Mouse (Mus musculus): ENCODE results near the gene Rbbp5. TPM values are rescaled to one million over a fixed set of nuclear protein-coding genes. Genes with fewer than 3 reads are reported as not detected.
"Not testable (repeated sequence)": the region's sequence is repeated elsewhere in the genome, so short reads cannot be mapped to it uniquely, and the experiment has no call there.

The Rbbp5 gene
- polyA plus RNA-seq, 1 experiment from 2014 or later, result 61.9 TPM

DNA sequence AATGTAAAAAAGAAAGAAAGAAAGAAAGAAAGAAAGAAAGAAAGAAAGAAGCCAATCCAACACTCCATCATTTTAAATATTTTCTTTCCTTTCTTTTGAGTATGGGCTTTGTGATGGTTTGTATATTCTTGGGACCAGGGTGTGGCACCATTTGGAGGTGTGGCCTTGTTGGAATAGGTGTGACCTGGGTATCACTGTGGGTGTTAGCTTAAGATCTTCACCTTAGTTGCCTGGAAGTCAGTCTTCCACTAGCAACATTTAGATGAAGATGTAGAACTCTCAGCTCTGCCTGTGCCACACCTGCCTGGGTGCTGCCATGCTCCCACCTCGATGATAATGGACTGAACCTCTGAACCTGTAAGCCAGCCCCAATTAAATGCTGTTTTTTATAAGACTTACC is 7.1 kb upstream of the Rbbp5 start:
- H3K27ac ChIP-seq; H3K9me3 ChIP-seq; H3K4me1 ChIP-seq; H3K4me3 ChIP-seq; H3K27me3 ChIP-seq (ENCODE audit: poor library complexity, severe bottlenecking); DNase-seq (ENCODE audit: extremely low spot score, low spot score): not testable (repeated sequence)
- WGBS, result 89% methylated on average over 1 of the region's 1 CpGs
- peaks cover 15% of the 10 kb centered on the region for H3K36me3 ChIP-seq (replicated peaks)

DNA sequence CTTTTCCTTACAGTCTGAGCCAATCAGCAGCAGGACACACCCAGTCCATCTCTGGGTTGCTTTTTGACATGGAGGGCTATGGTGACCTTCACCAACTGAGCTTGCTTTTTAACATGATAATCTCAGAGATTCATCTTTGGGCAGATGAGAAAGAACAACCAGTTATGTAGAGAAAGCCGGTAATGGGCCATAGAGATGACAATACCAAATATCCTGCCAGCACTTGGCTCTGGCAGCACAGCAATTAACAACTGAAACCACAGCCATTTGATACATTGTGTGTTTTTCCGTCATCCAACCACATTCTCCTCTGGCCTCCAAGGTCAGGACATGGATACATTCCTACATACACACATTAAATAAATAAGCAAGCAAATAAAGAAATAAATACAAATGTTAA is 6.1 kb upstream of the Rbbp5 start:
- Histone ChIP-seq H3K27ac (no peak overlapping the region), H3K4me3 (no peak overlapping the region), H3K27me3 (ENCODE audit: poor library complexity, severe bottlenecking) (no peaks in the 10 kb centered on the region), H3K36me3 (replicated peaks) (peaks cover 7% of the 10 kb centered on the region), H3K4me1 (peaks cover 12% of the 10 kb centered on the region), H3K9me3 (no peaks in the 10 kb centered on the region)
- WGBS, result 90% methylated on average over 2 of the region's 2 CpGs
- no peak for DNase-seq (ENCODE audit: extremely low spot score, low spot score)

DNA sequence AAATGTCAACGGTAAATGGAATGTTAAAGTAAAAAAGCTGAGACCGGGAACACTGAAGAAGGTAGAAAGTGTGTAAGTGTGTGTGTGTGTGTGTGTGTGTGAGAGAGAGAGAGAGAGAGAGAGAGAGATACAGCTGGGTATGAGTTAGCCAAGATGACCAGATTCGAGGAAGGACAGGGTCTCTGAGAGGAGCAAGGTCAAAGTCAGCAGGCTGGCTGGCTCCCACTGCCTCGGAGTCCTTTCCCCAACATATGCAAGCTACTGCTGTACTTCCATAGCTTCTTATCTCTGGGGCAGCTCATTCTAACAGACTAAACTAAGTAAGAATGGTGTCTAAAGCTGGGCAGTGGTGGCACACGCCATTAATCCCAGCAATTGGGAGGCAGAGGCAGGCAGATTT is 5.7 kb upstream of the Rbbp5 start:
- WGBS, result 96% methylated on average over 5 of the region's 5 CpGs
- Histone ChIP-seq H3K9me3 (no peaks in the 10 kb centered on the region), H3K27ac (no peak overlapping the region), H3K4me1 (peaks cover 17% of the 10 kb centered on the region), H3K4me3 (no peak overlapping the region), H3K27me3 (ENCODE audit: poor library complexity, severe bottlenecking) (no peaks in the 10 kb centered on the region), H3K36me3 (replicated peaks) (peaks cover 4% of the 10 kb centered on the region)
- no peak for DNase-seq (ENCODE audit: extremely low spot score, low spot score)

DNA sequence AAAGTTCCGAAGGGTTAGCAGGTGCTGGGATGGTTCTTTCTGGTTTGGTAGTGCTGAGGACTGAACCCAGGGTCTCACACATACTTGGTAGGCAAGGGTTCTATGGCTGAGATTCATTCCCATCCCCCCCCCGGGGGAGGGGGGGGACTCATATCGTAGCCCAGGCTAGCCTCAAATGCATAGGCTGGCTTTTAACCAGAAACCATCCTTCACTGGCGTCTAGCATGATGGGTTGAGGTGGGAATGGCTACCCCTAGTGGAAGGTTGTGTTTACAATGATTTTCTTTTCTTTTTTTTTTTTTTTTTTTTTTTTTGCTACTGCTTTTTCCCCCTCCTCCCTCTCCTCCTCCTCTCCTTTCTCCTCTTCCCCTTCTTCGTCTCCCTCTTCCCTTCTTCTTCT is 4.6 kb upstream of the Rbbp5 start:
- H3K36me3 ChIP-seq (replicated peaks), result no peaks in the 10 kb centered on the region; the same call in 1 of the 2 replicates
- no peaks in the 10 kb centered on the region for H3K27me3 ChIP-seq (ENCODE audit: poor library complexity, severe bottlenecking)
- no peak overlapping the region for H3K4me3 ChIP-seq
- no peak for DNase-seq (ENCODE audit: extremely low spot score, low spot score)
- H3K4me1 ChIP-seq, result peaks cover 19% of the 10 kb centered on the region
- no peaks in the 10 kb centered on the region for H3K9me3 ChIP-seq
- H3K27ac ChIP-seq, result no peak overlapping the region
- WGBS, result 67% methylated on average over 5 of the region's 5 CpGs

DNA sequence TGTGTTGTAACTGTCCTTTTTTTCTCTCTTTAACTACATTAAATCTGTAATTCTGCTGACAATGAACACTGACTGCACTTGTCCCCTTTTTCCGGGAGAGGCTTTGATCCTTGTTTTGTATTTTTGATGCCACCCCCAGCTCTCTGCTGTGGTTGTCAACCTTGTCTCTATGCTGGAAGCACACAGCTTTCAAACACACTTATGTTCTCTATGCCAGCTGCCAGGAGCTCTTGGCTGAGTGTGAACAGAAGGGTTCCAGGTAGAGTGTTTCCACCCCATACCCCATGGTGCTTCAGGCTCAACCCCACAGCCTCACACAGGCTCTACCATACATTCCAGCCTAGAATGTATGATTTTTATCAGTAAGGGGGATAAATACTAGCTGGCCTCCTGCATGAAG is 2.7 kb upstream of the Rbbp5 start:
- H3K4me1 ChIP-seq, result peaks cover 32% of the 10 kb centered on the region
- H3K27ac ChIP-seq, result no peak overlapping the region
- no peaks in the 10 kb centered on the region for H3K27me3 ChIP-seq (ENCODE audit: poor library complexity, severe bottlenecking)
- no peaks in the 10 kb centered on the region for H3K36me3 ChIP-seq (replicated peaks)
- no peaks in the 10 kb centered on the region for H3K9me3 ChIP-seq
- 83% methylated on average over 1 of the region's 1 CpGs for WGBS
- H3K4me3 ChIP-seq, result no peak overlapping the region
- DNase-seq (ENCODE audit: extremely low spot score, low spot score), result no peak

DNA sequence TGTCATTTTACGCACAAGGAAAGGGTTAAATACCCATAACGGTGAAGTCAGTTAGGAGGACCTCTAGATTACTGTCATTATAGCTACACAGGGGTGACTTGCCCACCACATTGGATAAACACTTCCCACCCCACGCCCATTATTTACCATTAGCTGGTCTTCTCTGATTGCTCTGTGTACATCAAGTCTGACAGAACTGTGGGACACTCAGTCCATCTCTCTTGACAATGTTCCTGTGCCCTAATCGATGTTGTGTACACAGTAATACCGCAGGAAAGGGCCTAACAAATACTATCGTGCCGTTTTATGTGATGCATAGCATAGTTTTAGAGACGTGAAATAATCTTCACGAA is 614 bp upstream of the Rbbp5 start:
- H3K36me3 ChIP-seq (replicated peaks), result no peaks in the 10 kb centered on the region
- peaks cover 32% of the 10 kb centered on the region for H3K4me1 ChIP-seq
- no peaks in the 10 kb centered on the region for H3K9me3 ChIP-seq
- H3K27me3 ChIP-seq (ENCODE audit: poor library complexity, severe bottlenecking), result no peaks in the 10 kb centered on the region
- WGBS, result 7% methylated on average over 9 of the region's 9 CpGs
- DNase-seq (ENCODE audit: extremely low spot score, low spot score), result no peak
- H3K27ac ChIP-seq, result peak overlapping the region; percentile 95
- peak overlapping the region; percentile 92 for H3K4me3 ChIP-seq

DNA sequence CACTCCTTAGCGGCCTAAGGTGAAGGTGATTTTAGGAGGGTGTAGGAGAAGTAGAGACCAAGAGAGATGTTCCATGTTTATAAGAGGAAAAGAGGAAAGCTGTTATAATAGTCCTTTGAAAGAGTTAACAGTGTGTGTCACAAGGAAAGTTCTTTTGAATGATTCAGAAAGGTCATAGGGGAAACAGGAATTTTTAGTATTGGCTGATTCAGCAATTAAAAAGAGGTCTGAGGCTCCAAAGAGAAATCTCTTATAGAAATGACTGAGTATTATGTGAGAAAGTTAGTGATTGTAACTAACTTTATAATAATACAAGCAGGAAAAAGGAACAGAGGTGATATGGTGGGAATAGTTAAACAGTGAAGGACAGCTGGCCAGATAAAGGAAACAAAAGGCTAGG is 2.3 kb downstream of the Rbbp5 start:
- peaks cover 32% of the 10 kb centered on the region for H3K4me1 ChIP-seq
- no peaks in the 10 kb centered on the region for H3K27me3 ChIP-seq (ENCODE audit: poor library complexity, severe bottlenecking)
- H3K9me3 ChIP-seq, result no peaks in the 10 kb centered on the region
- peaks cover 7% of the 10 kb centered on the region for H3K36me3 ChIP-seq (replicated peaks)
- WGBS, result 83% methylated on average over 1 of the region's 1 CpGs
- H3K27ac ChIP-seq, result no peak overlapping the region
- no peak overlapping the region for H3K4me3 ChIP-seq
- DNase-seq (ENCODE audit: extremely low spot score, low spot score), result no peak

DNA sequence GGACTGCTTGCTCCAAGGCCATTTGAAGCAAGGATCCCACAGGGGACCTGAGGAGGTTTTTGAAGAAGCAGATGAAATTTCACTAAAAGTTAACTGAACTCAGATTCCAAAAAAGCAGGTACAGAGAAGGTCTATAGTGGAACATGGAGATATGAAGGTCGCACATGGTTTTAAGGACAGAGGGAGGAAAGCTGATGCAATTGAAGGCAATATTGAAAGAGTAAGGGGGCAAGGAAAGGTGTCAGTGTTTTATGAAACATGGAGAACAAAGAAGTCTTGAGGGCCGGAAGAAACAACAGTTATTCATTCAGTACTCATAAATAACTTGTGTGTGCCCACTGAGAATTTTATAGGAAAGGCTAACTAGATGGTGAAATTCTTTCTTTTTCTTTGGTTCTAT is 4.5 kb downstream of the Rbbp5 start:
- peaks cover 18% of the 10 kb centered on the region for H3K4me1 ChIP-seq
- no peak for DNase-seq (ENCODE audit: extremely low spot score, low spot score)
- peaks cover 29% of the 10 kb centered on the region for H3K36me3 ChIP-seq (replicated peaks)
- no peaks in the 10 kb centered on the region for H3K9me3 ChIP-seq
- WGBS, result 95% methylated on average over 2 of the region's 2 CpGs
- no peak overlapping the region for H3K27ac ChIP-seq
- H3K27me3 ChIP-seq (ENCODE audit: poor library complexity, severe bottlenecking), result no peaks in the 10 kb centered on the region
- no peak overlapping the region for H3K4me3 ChIP-seq

DNA sequence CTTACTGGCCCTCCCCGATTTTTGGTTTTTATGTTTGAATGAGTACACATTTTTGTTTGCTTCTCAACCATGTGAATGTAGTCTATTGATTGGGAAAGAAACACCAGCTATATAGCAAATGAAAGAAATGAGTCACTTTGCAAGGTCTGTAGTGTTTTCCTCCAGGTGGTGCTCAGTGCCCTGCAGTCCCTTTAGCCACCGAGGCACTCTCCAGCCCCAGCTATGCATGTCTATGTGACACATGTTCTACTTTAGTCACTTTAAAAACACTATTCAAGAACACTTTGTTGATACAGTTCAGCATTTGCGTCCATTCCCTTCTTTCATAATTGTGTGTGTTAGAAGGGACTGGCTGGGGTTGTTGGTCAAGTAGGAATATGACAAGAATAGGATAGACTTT is 6.1 kb downstream of the Rbbp5 start:
- 94% methylated on average over 3 of the region's 3 CpGs for WGBS

DNA sequence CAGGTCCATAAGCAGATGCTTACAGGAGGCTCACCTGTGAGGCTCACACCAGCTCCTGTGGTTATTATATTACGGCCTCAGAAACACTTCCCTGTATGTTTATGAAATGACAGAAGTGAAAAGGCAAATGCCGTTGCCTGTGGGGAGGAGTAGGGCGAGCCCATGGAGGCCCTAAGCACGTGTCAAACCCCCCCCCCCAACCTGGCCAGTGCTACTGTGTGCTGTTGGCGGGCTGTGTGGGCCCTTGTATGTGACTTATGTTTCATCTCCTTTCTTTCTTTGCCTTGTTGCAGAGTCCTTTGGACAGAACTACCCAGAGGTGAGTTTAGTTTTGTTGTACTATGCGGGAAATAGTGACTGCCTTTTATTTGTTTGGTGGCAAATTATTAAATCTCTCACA is 6.6 kb downstream of the Rbbp5 start:
- WGBS, result 90% methylated on average over 6 of the region's 6 CpGs
- Histone ChIP-seq H3K4me3 (no peak overlapping the region), H3K4me1 (peaks cover 6% of the 10 kb centered on the region), H3K27ac (no peak overlapping the region), H3K27me3 (ENCODE audit: poor library complexity, severe bottlenecking) (no peaks in the 10 kb centered on the region), H3K36me3 (replicated peaks) (peaks cover 50% of the 10 kb centered on the region), H3K9me3 (no peaks in the 10 kb centered on the region)
- no peak for DNase-seq (ENCODE audit: extremely low spot score, low spot score)

More for the DNA sequence above, 6.1 kb downstream of the Rbbp5 start:
- Histone ChIP-seq H3K36me3 (replicated peaks) (peaks cover 45% of the 10 kb centered on the region), H3K27me3 (ENCODE audit: poor library complexity, severe bottlenecking) (no peaks in the 10 kb centered on the region), H3K9me3 (no peaks in the 10 kb centered on the region), H3K4me1 (peaks cover 11% of the 10 kb centered on the region), H3K27ac (no peak overlapping the region), H3K4me3 (no peak overlapping the region)
- no peak for DNase-seq (ENCODE audit: extremely low spot score, low spot score)

DNA sequence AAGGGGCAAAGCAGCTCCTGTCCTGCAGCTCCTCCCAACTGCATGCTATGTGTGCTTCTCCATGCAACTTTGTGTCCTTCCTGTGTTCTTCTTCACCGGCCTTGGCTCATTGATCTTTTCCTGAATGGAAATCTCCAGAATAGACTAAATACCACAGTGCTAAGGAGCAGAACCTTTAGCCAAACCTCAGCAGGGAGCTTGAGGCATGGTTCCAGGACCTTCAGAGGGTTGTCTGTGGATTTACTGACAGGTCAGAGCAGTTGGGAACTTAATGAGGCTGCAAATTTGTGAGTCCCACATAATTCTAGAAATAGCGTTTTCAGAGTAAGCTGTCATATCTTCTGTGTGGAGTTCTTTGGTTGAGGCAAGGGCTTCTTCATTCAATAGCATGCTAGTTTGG is 23.4 kb downstream of the Rbbp5 start:
- Histone ChIP-seq H3K36me3 (replicated peaks) (peaks cover 95% of the 10 kb centered on the region), H3K27me3 (ENCODE audit: poor library complexity, severe bottlenecking) (no peaks in the 10 kb centered on the region), H3K9me3 (no peaks in the 10 kb centered on the region), H3K27ac (no peak overlapping the region), H3K4me3 (no peak overlapping the region), H3K4me1 (no peaks in the 10 kb centered on the region)
- WGBS, result 94% methylated on average over 2 of the region's 2 CpGs
- DNase-seq (ENCODE audit: extremely low spot score, low spot score), result no peak

DNA sequence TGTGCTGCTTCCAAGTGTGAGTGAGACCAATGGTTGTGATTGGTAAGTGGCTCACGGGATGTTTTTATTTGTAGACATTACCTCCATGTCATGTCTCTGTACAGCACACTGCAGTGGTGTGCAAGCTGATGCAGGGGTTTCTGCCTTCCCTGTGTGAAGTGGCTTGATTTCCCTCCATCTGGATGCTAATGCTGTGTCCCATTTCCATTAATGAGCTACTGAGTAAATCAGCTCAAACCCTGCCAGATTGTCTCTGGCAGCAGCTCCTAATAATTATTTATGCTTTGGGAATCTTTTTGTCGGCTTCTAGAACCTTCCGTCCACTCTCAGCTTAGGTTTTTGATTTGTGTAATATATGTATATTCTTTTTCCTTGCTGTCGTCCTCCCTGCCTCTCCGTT is 28.0 kb downstream of the Rbbp5 start:
- peaks cover 93% of the 10 kb centered on the region for H3K36me3 ChIP-seq (replicated peaks)
- 95% methylated on average over 5 of the region's 5 CpGs for WGBS

DNA sequence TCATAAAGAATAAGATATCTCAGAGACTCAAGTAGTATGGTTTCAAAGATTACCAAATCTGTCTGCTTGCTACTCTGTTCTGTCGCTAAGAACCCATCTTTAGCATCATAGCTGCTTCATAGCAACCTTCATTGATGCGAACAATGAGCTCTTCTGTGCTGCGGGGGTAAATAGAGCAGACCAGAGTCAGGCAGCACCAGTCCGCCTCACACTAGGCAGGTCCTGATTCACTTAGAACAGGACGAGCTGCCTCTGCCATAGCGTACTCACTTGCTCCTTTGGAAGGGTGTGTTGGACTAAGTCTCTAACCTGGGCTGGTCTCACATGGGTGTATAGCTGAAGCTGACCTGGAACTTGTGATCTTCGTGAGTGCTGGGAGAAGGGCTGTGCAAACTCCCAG is 28.9 kb downstream of the Rbbp5 start, which contains the start of gene Tmem81:
Gene Tmem81 (plus strand): TSS at position 173 of the 400 bp plus-strand sequence.
- Histone ChIP-seq H3K4me3 (no peak within 1 kb of the TSS), H3K36me3 (replicated peaks) (peaks cover 84% of the 10 kb centered on the region), H3K27ac (no peak within 1 kb of the TSS), H3K27me3 (ENCODE audit: poor library complexity, severe bottlenecking) (no peaks in the 10 kb centered on the region), H3K9me3 (no peaks in the 10 kb centered on the region), H3K4me1 (no peaks in the 10 kb centered on the region)
- no peak for DNase-seq (ENCODE audit: extremely low spot score, low spot score)
- WGBS, result 91% methylated on average over 7 of the region's 7 CpGs

More for the DNA sequence above, 28.0 kb downstream of the Rbbp5 start:
- no peak for DNase-seq (ENCODE audit: extremely low spot score, low spot score)
- Histone ChIP-seq H3K9me3 (no peaks in the 10 kb centered on the region), H3K4me1 (no peaks in the 10 kb centered on the region), H3K4me3 (no peak overlapping the region), H3K27ac (no peak overlapping the region), H3K27me3 (ENCODE audit: poor library complexity, severe bottlenecking) (no peaks in the 10 kb centered on the region)

DNA sequence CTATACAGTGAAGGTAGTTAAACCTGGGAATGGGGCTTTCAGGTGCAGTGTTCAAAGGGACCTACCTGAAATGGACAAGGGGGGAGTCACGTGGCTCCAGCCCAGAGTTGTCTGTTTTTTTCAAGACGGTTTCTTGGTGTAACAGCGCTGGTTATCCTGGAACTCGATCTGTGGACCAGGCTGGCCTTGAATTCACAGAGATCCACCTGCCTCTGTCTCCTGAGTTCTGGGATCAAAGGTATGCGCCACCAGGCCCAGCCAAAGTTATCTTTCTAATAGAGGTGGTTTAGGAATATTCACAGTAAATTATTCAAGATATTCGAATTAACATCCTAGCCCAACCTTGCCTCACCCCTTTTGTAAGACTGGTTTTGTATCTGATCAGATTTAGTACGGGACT is 29.5 kb downstream of the Rbbp5 start:
- H3K4me1 ChIP-seq, result peaks cover 4% of the 10 kb centered on the region
- DNase-seq (ENCODE audit: extremely low spot score, low spot score), result no peak
- H3K27me3 ChIP-seq (ENCODE audit: poor library complexity, severe bottlenecking), result no peaks in the 10 kb centered on the region
- H3K4me3 ChIP-seq, result no peak overlapping the region
- 91% methylated on average over 7 of the region's 7 CpGs for WGBS
- H3K27ac ChIP-seq, result no peak overlapping the region
- peaks cover 78% of the 10 kb centered on the region for H3K36me3 ChIP-seq (replicated peaks)
- no peaks in the 10 kb centered on the region for H3K9me3 ChIP-seq

All from forebrain, embryonic 10.5 days (tissue).